Mouse (Mus musculus): Measurements from ENCODE around the gene L1cam. TPM values are rescaled to one million over a fixed set of nuclear protein-coding genes. Genes with fewer than 3 reads are reported as not detected.

The L1cam gene
- total RNA-seq, 2 experiments from 2014 or later, result 5.2 to 6.2 TPM

Other genes with a start within 250 kb of the L1cam start
- not detected in 2 replicates for gene Pnck, start 236.0 kb downstream of the L1cam start, total RNA-seq (2015; ENCODE audit: low replicate concordance)
- gene Pnck, start 236.0 kb downstream of the L1cam start, total RNA-seq (2017; ENCODE audit: low replicate concordance), result not detected in 2 replicates
- not detected in 2 replicates for gene Slc6a8, start 223.0 kb downstream of the L1cam start, total RNA-seq (2015; ENCODE audit: low replicate concordance)
- gene Slc6a8, start 223.0 kb downstream of the L1cam start, total RNA-seq (2017; ENCODE audit: low replicate concordance), result 1.4 TPM in 1 of 2 replicates, not detected in the other
- 60.6 and 85.3 TPM in 2 replicates for gene Bcap31, start 179.9 kb downstream of the L1cam start, total RNA-seq (2015; ENCODE audit: low replicate concordance)
- 51.2 and 52.8 TPM in 2 replicates for gene Bcap31, start 179.9 kb downstream of the L1cam start, total RNA-seq (2017; ENCODE audit: low replicate concordance)
- 8.1 and 12.1 TPM in 2 replicates for gene Abcd1, start 179.5 kb downstream of the L1cam start, total RNA-seq (2015; ENCODE audit: low replicate concordance)
- gene Abcd1, start 179.5 kb downstream of the L1cam start, total RNA-seq (2017; ENCODE audit: low replicate concordance), result 1.3 and 4.0 TPM in 2 replicates
- not detected in 2 replicates for gene Plxnb3, start 139.0 kb downstream of the L1cam start, total RNA-seq (2015; ENCODE audit: low replicate concordance)
- gene Plxnb3, start 139.0 kb downstream of the L1cam start, total RNA-seq (2017; ENCODE audit: low replicate concordance), result 0.77 and 0.84 TPM in 2 replicates
- gene Srpk3, start 121.7 kb downstream of the L1cam start, total RNA-seq (2015; ENCODE audit: low replicate concordance), result not detected in 2 replicates
- gene Srpk3, start 121.7 kb downstream of the L1cam start, total RNA-seq (2017; ENCODE audit: low replicate concordance), result not detected in 2 replicates
- 74.8 and 98.4 TPM in 2 replicates for gene Idh3g, start 109.2 kb downstream of the L1cam start, total RNA-seq (2015; ENCODE audit: low replicate concordance)
- gene Idh3g, start 109.2 kb downstream of the L1cam start, total RNA-seq (2017; ENCODE audit: low replicate concordance), result 62.6 and 62.9 TPM in 2 replicates
- gene Ssr4, start 109.1 kb downstream of the L1cam start, total RNA-seq (2015; ENCODE audit: low replicate concordance), result 86.9 and 180 TPM in 2 replicates
- gene Ssr4, start 109.1 kb downstream of the L1cam start, total RNA-seq (2017; ENCODE audit: low replicate concordance), result 44.0 and 61.8 TPM in 2 replicates
- gene Pdzd4, start 71.1 kb downstream of the L1cam start, total RNA-seq (2015; ENCODE audit: low replicate concordance), result 1.5 TPM in 1 of 2 replicates, not detected in the other
- 0.28 TPM in 1 of 2 replicates, not detected in the other for gene Pdzd4, start 71.1 kb downstream of the L1cam start, total RNA-seq (2017; ENCODE audit: low replicate concordance)
- gene Avpr2, start 4.0 kb downstream of the L1cam start, total RNA-seq (2015; ENCODE audit: low replicate concordance), result not detected in 2 replicates
- not detected in 2 replicates for gene Avpr2, start 4.0 kb downstream of the L1cam start, total RNA-seq (2017; ENCODE audit: low replicate concordance)
- 15.5 and 16.3 TPM in 2 replicates for gene Arhgap4, start 25.8 kb upstream of the L1cam start, total RNA-seq (2015; ENCODE audit: low replicate concordance)
- gene Arhgap4, start 25.8 kb upstream of the L1cam start, total RNA-seq (2017; ENCODE audit: low replicate concordance), result 18.4 and 23.4 TPM in 2 replicates
- 10.6 and 26.8 TPM in 2 replicates for gene Naa10, start 25.8 kb upstream of the L1cam start, total RNA-seq (2015; ENCODE audit: low replicate concordance)
- 18.1 TPM in 2 replicates for gene Naa10, start 25.8 kb upstream of the L1cam start, total RNA-seq (2017; ENCODE audit: low replicate concordance)
- gene Renbp, start 34.7 kb upstream of the L1cam start, total RNA-seq (2015; ENCODE audit: low replicate concordance), result 7.7 TPM in 1 of 2 replicates, not detected in the other
- 5.4 and 12.4 TPM in 2 replicates for gene Renbp, start 34.7 kb upstream of the L1cam start, total RNA-seq (2017; ENCODE audit: low replicate concordance)
- 67.9 and 78.2 TPM in 2 replicates for gene Hcfc1, start 70.3 kb upstream of the L1cam start, total RNA-seq (2015; ENCODE audit: low replicate concordance)
- 45.2 and 47.4 TPM in 2 replicates for gene Hcfc1, start 70.3 kb upstream of the L1cam start, total RNA-seq (2017; ENCODE audit: low replicate concordance)
- gene Irak1, start 127.8 kb upstream of the L1cam start, total RNA-seq (2015; ENCODE audit: low replicate concordance), result 20.4 and 23.2 TPM in 2 replicates
- 21.8 and 49.6 TPM in 2 replicates for gene Irak1, start 127.8 kb upstream of the L1cam start, total RNA-seq (2017; ENCODE audit: low replicate concordance)
- gene Opn1mw, start 231.4 kb upstream of the L1cam start, total RNA-seq (2015; ENCODE audit: low replicate concordance), result not detected in 2 replicates
- gene Opn1mw, start 231.4 kb upstream of the L1cam start, total RNA-seq (2017; ENCODE audit: low replicate concordance), result not detected in 2 replicates
- 8.5 and 9.4 TPM in 2 replicates for gene Mecp2, start 239.3 kb upstream of the L1cam start, total RNA-seq (2015; ENCODE audit: low replicate concordance)
- 7.2 and 11.4 TPM in 2 replicates for gene Mecp2, start 239.3 kb upstream of the L1cam start, total RNA-seq (2017; ENCODE audit: low replicate concordance)

Data from erythroblast, adult 5-6 weeks (primary cell).